Mouse (Mus musculus) myocyte (in vitro differentiated cells): ENCODE results near the gene Phkg1.

Experiments used
- CEBPB ChIP-seq: IDR thresholded peaks from 2 replicates; pipeline ENCODE4 v1.6.1; 2011; ENCODE audit warnings: mild to moderate bottlenecking, moderate library complexity; ENCODE audit not compliant: poor library complexity, insufficient read depth, severe bottlenecking
- E2F4 ChIP-seq: IDR thresholded peaks from one replicate; pipeline ENCODE4 v1.6.1; 2011; ENCODE audit warnings: mild to moderate bottlenecking, control low read depth, moderate library complexity; ENCODE audit not compliant: insufficient read depth
- MAX ChIP-seq: IDR thresholded peaks from one replicate; pipeline ENCODE4 v1.6.1; 2011; ENCODE audit warnings: low read depth, mild to moderate bottlenecking, control low read depth
- MYOD1 ChIP-seq, 3 experiments: IDR thresholded peaks; one replicate each; pipeline ENCODE4 v1.6.1; 2011; ENCODE audit warnings: control low read depth in 2 of 3, low read depth in 2 of 3, mild to moderate bottlenecking in 2 of 3, moderate library complexity in 1 of 3; ENCODE audit not compliant: insufficient read length in 2 of 3, control insufficient read depth in 1 of 3
- POLR2A ChIP-seq: IDR thresholded peaks from one replicate; pipeline ENCODE4 v1.6.1; 2011; ENCODE audit warnings: low read depth, mild to moderate bottlenecking, control low read depth, moderate library complexity; ENCODE audit not compliant: insufficient read length
- POLR2AphosphoS2 ChIP-seq: IDR thresholded peaks from one replicate; pipeline ENCODE4 v1.6.1; 2011; ENCODE audit warnings: low read depth, control low read depth; ENCODE audit not compliant: insufficient read length
- REST ChIP-seq: IDR thresholded peaks from one replicate; pipeline ENCODE4 v1.6.1; 2011; ENCODE audit warnings: mild to moderate bottlenecking, control low read depth, moderate library complexity; ENCODE audit not compliant: insufficient read depth, insufficient read length
- SRF ChIP-seq: IDR thresholded peaks from one replicate; pipeline ENCODE4 v1.6.1; 2011; ENCODE audit warnings: low read depth; ENCODE audit not compliant: control insufficient read depth, insufficient read length
- TCF12 ChIP-seq: IDR thresholded peaks from one replicate; pipeline ENCODE4 v1.6.1; 2011; ENCODE audit warnings: mild to moderate bottlenecking, control low read depth; ENCODE audit not compliant: poor library complexity, insufficient read depth, severe bottlenecking
- TCF3 ChIP-seq: IDR thresholded peaks from one replicate; pipeline ENCODE4 v1.6.1; 2011; ENCODE audit warnings: low read depth, control low read depth; ENCODE audit not compliant: insufficient read length
- USF1 ChIP-seq: IDR thresholded peaks from one replicate; pipeline ENCODE4 v1.6.1; 2011; ENCODE audit warnings: low read depth, mild to moderate bottlenecking, control low read depth, moderate library complexity

DNA sequence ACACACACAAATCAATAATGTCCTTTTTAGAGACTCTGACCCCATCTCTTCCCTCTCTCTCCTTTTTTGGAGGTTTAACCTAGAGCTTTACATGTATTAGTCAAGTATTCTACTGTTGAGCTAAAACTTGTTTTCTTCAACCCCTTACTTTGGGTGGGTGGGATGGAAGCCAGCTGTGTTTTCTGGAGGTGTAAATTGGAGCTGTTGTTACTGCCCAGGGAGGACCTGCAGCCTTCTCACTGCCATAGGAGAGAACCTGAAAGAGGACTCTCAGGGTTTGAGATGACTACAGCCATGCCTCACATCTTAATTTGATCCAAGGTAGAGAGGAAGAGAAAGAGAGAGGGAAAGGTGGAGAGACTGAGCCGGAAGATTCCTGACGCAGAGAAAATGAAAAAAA lies 41.9 kb upstream of the Phkg1 start:
- TF ChIP-seq USF1 (no peak), POLR2A (no peak), CEBPB (no peak), MAX (no peak), E2F4 (no peak), POLR2AphosphoS2 (no peak), MYOD1 (IDR thresholded peaks at IDR 0.05; ENCODE audit: control insufficient read depth in 1 of 3, insufficient read length in 2 of 3, low read depth in 2 of 3) (no peak), SRF (no peak), TCF12 (no peak), TCF3 (no peak), REST (no peak)
